Mouse (Mus musculus) right cerebral cortex, adult 2 months (tissue): Measurements from ENCODE around the gene 1110051M20Rik.
A peak's percentile ranks its signal among the peaks of the same experiment; 100 is the strongest.
"Not testable (repeated sequence)": the region's sequence is repeated elsewhere in the genome, so short reads cannot be mapped to it uniquely, and the experiment has no call there.

ENCODE experiments used
- DNase-seq, 2 experiments: peaks; one replicate each; pipeline ENCODE4 v3.0.0; 2021 to 2022; ENCODE audit warnings: low spot score in 2 of 2

1110051M20Rik gene

DNA sequence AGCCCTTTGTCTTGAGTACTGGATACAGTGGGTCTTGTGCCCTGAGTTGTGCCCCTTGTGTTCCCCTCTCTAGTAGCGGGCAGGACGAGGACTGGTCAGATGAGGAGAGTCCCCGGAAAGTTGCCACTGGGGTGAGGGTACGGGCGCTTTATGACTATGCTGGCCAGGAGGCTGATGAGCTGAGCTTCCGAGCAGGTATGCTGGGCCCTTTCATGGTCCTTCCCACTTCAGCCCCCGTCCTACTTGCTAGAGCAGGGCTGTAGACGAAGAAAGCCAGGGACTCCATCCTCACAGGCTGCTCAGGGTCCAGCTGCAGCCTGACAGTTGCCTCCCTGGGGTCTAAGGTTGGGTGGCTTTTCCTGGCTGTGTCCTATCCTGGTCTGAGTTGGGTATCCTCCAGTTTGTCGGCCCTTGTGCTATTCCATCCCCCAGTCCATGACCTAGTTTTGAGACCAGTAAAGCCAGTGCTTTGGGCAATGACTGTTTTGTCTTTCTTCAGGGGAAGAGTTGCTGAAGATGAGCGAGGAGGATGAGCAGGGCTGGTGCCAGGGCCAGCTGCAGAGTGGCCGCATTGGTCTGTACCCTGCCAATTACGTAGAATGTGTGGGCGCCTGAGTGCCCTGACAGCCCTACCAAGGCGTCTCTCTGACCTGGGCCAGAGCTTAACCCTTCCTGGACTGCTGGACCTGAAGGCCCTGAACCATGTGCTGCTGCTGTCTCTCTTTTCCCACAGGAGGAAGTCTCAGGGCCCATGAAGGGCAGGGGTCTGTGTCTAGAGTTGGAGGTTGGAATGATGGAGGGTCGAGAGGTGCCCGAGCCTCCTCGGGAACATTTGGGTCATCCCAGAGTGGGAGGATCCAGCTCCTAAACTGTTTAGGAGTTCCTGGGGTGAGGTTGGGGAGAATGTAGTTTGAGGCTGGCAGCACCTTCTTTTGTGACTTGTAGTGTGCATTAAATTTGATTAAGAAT is 180.5 kb downstream of the 1110051M20Rik start:
- no peak for DNase-seq

DNA sequence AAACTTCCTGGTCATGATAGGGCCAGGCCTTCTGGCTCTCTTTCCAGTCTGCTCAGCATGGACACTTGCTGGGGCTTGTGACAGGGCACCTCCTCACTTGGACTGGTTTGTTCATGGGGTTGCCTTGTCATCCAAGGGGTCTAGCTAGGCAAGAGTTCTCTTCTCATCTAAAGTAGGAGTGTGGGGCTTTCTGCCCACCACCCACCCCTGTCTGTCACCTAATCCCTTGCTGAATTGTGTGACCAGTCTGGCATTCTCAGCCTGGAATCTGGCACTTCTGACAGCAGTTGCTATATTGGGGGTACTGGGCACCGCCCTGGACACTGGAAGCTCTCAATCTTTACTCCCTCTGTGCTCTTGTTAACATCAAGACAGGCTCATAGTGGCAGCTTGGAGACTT is 185.0 kb downstream of the 1110051M20Rik start:
- no peak for DNase-seq

DNA sequence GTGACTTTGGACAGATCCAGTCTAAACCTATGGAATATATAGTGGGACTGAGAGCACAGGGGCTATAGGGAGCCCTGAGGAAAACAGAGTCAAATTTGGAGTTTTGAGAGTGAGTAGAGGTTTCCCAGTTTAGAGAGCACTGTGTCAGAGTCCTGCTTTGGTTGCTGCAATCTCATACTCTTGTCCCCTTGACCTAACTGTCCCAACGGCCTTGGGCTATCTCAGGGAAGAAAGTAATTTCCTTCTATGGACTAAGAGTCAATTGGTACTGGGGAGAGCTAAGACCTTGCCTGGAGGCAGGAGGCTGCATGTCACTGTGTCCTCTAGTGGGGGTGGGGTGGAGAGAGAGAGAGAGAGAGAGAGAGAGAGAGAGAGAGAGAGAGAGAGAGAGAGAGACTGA is 185.7 kb downstream of the 1110051M20Rik start:
- DNase-seq: no peak

DNA sequence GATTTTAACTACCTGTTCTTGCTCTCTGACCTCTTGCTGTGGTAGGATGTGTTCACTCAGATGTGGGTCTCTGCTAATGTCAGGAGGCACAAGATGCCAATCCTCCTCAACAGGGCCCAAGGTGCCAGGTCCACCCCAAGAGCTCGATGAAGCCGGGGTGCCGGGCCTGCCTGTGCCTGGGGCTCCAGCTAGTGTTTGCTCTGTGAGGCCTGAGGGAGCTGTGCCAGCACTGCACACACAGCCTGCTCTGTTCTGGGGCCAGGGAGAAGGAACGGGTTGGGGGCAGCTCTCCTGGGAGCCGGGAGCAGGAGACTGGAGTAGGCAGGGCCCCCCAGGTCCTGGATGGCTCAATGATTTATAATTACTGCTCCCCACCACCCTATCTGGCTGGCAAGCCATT is 186.4 kb downstream of the 1110051M20Rik start:
- peak in 1 of 2 experiments; percentile 52 for DNase-seq

DNA sequence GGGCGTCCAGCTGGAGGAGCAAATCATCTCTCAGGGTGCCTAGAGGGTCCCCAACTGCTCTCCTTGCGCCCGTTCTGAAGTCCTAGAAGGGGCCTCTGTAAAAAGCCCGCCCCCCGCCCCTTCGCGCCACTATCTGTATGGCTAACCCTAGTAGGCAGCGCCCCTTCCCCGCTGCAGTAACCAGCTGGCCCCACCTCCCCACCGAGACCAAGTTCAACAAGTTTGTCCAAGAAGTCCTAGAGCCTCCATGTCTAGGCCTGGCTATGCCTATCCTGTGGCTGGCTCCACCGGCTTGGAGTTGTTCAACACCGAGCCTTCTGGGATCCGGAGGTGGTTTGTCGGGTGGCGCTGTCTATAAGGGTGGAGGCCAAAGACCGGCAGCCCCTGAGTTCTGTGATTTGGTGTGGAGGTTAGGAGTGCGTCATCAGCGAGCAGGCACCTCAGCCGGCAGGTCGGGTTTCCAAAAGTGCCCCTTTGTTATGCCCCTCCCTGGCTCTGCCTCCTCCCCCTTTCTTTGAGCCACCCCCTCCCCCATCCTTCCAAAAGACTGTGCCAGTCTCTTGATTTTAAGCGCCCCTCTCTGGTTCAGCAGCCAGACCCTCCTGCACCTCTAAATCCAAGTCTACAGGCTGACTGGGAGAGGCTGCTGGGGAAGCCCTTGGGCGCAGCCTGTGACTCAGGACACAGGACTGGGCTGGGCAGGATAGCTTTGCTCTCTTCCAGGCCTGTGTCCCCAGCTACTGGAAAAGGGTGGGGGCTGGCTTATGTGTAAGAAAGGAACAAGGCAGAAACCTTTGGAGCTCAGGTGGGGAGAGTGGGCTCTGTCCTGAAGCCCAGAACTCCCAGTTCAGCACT is 187.2 kb downstream of the 1110051M20Rik start:
- DNase-seq: no peak

DNA sequence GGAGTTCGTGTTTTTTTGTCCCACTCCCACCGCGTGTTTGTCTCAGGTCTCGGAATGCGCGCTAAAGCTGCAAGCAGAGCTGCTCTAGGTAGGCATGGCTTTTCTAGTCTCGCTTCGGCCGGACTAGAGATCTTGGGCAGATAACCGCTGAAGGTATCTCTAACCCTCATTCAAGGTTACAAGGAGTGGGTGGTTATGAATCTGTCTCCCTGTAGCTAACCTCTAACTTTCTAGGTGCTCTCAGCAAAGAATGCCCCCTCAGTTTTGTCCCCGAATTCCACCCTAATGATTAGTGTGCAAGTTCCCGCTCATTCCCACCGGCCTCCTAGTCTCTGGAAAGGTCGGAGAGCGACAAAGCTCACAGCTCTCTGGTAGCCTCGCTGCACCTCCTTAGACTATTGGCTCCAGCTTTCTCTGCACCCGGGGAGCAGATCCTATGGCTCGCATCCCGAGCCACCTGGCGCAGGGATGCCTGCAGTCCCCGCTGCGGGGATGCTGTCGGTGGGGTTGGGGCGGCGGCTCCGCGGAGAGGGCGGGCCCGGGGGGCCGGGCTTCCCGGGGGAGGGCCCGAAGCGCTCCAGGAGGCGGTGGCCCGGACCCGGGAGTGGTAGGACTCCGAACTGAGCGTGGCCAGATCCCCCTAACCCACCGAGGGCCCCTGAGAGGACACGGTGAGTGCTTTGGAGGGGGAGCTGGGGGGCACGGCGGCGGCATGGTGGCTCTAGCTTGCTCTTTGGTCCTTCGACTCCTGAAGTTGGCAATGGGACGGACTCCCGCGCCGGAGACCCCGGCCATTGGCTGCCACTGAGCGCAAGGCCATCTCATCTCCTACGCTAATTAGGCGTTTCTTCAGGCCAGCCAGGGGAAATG is 188.0 kb downstream of the 1110051M20Rik start:
- peak; percentile 56 to 68 for DNase-seq

DNA sequence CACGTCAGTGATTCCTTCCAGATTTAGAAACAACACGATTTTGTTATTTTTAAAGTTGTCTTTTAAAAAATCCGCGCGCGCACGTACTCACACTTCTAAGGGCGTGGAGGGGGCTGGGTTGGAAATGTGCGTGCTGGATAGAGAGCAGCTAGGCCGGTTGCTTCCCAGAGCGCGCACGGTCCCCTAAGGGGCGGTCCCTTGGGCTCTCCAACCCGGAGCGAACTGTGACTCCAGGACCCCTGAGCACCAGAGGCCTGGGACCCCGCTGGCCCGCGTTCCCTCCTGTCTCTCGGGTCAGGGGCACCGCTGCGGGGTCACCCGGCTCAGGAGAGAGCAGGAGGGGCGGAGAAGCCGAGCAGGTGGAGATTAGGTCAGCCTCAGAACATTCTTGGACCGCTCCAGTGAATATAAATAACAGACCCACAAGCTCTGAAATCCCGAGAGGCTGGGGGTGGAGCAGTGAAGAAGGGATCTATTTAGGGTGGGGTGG is 188.8 kb downstream of the 1110051M20Rik start, which contains the start of gene Pacsin3:
Gene Pacsin3 (plus strand): TSS at position 294 of the 490 bp plus-strand sequence.
- DNase-seq: peak; percentile 46 to 53

DNA sequence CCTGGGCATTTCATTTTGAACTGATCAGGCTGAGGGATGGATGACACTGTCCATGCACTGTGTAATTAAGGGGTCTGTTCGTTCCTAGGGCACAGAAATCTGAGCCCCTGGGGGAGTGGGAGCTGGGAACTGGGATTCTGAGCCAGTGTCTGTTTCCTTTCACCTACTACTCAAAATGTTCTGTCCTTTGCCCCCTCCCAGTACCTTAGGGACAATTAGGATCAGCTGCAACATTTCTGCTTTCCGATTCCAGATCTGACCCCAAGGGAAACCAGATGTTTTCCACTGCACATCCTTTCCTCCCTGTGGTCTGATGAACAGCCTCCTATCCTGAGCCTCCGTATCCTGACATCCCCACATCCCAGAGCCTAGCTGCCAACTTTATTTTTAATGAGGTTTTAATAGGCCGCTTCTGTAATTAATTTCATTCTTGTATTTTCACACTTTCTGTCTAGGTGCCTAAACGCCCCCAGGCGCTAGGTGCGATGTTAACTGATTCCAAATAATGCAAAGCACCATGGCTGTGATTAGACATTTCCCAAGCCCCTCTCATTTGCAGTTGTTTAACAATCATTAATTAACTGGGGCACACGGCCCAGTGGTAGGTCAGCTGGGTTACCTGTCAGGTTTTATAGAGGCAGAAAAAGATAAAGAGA is 189.7 kb downstream of the 1110051M20Rik start:
- DNase-seq: no peak

DNA sequence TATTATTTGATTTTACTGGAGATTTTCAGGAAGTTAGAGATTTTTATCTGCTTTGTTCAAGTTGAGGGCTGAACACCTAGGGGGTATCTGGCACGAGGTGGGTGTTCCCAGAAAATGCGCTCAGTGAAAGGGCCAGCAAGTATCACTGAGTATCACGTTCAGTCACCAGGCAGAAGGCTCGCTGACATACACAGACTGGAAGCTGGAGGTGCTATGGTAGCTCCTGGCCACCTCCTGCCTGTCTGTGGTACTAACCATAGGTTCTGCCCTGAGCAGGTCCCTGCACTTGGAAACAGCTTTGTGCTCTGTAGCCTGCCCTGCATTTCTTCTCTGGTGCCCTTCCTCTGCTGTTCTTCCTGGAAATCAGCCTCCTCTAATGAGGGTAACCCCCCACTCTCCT is 192.0 kb downstream of the 1110051M20Rik start:
- DNase-seq: no peak

DNA sequence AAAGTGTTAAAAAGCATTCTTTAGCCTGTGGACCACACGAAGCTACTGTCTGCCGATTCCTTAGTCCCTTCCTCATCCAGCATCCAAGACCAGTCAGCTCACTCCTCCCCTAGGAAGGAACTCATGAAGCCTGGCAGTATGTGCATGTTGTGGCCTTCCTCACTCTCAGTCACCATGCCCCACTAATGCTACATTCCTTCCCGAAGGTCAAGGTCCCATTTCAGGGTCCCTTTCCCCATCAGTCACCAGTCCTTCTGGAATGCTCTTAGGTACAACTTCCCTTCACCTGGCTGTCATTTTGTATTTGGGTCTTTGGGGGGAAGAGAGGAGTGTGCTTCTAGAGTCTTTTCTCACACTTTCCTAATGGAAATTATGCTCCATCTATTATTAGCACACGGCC is 192.5 kb downstream of the 1110051M20Rik start:
- no peak for DNase-seq

DNA sequence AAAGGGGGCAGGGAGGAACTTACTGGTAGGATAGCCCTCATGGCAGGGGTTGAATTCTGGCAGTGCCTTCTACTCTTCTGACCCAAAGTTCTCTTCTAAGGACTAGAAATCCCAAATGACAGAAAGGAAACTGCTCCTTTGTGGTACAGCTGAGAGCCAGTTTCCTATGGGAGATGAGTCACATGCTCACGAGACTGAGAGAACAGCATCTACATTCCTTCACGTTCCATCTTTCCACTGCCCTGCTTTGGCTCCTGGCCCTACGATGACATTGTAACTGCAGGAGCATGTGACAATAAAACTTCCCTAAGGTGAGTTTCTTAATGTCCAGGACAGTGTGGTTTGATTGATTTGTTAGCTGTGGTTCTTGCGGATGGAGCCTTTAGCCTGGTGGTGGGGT is 196.1 kb downstream of the 1110051M20Rik start:
- no peak for DNase-seq

DNA sequence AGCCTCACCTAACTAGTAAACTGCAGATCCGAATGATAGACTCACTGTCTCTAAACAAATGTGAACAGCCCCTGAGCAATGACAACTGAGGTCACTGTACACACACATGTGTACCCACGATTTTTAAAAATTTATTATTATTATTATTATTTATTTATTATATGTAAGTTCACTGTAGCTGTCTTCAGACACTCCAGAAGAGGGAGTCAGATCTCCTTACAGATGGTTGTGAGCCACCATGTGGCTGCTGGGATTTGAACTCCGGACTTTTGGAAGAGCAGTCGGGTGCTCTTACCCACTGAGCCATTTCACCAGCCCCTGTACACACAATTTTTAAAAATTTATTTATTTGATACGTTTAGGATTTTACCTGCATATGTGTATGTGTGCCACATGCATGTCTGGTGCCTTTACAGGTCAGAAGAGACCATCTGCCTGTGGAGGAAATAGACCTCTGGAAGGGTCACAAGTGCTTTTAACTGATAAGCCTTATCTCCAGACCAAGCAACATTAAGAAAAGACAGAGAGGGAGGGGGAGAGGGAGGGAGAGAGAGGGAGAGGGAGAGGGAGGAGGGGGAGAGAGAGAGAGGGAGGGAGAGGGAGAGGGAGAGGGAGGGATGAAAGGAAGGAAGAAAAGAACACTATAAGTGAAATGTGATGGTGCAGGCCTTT is 199.8 kb downstream of the 1110051M20Rik start:
- no peak for DNase-seq

DNA sequence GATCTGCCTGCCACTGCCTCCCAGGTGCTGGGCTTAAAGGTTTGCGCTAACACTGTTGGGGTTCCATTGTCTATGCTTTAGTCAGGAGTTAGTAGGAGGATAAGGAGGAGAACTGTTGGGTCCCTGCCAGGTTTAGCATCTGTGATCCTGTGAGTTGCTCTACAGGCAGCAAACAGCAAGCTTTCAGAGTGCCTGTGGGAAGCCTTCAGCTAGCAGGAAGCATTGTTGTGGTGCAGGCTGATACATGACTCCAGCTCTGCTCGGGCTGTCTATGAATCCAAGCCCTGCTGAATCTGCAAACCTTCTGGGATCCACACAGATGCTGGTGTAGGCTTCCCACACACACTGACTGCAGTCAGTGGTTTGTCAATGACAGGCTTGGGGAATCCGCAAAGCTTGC is 201.1 kb downstream of the 1110051M20Rik start:
- DNase-seq: peak; percentile 80 to 83

DNA sequence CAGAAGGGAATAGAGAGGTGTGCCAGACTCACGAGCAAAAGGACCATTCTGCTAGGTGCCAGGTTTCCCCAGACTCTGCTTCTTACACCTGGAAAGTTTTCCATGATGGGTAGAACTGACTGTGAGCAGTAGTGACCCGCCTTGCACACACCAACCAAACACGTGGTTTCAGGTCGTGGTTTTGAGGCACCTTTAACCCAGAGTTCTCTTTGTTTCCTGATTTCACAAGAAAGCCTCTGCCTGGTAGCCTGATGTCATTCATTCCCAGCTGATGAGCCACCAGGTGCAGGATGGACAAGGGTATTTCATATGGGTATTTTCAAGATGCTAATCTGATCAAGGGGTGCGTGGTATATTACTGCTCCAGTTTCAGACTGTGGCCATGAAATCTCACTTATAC is 202.0 kb downstream of the 1110051M20Rik start:
- DNase-seq: no peak

DNA sequence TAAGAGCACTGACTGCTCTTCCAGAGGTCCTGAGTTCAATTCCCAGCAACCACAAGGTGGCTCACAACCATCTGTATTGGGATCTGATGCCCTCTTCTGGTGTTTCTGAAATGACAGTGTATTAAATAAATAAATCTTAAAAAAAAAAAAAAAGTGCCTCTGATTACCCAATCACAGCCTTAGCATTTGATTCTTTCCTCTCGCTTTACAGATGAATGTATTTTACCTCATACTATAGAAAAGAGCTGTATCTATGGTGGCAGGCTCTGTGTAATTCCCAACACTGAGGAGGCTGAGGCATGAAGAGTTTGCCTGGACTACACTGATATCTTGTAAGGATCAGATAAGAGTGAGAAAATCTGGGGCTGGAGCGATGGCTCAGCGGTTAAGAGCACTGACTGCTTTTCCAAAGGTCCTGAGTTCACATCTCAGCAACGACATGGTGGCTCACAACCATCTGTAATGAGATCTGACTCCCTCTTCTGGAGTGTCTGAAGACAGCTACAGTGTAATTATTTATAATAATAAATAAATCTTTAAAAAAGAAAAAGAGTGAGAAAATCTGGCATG is 206.9 kb downstream of the 1110051M20Rik start:
- DNase-seq: not testable (repeated sequence)

DNA sequence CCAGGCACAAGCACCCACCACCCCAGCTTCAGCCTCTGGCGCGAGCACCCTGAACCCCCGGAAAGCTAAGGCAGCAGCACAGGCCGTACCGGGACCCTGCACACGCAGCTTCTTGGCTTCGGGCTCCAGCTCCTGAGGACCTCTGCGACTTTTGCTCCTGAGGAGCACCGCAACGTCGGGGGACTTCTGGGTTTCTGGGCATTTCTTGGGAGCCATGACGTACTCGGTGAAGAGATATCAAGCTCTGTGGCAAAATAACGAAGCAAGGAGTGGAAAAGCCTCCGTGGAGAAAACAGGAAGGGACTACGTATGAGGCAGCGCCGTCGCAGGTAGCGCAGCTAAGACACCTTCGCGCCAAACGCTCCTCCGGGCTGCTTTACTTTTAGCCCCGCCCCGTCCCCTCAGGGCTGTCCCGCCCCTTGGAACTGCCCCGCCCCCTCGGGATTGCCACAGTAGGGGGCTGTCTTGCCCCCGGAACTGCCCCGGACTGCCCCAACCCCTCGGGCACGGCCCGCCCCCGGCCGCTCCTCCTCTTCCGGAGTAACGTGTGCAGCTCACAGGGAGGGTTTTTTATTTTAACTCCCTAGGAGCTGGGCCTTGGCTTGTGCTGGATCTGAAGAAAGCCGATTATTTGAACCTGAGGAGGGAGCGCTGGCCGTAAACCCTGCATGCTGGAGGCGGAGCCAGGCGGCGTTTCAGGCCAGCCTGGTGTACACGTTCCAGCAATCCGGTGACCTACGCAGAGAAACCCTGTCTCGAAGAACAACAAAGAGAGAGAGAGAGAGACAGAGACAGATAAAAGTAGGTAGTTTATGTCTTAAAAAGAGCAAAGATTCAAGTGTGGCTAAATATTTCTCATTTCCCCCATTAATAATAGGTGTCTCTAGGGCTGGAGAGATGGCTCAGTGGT is 207.6 kb downstream of the 1110051M20Rik start, which contains the start of gene Ddb2:
Gene Ddb2 (minus strand): TSS at position 382 of the 910 bp plus-strand sequence.
- peak; percentile 80 to 84 for DNase-seq

DNA sequence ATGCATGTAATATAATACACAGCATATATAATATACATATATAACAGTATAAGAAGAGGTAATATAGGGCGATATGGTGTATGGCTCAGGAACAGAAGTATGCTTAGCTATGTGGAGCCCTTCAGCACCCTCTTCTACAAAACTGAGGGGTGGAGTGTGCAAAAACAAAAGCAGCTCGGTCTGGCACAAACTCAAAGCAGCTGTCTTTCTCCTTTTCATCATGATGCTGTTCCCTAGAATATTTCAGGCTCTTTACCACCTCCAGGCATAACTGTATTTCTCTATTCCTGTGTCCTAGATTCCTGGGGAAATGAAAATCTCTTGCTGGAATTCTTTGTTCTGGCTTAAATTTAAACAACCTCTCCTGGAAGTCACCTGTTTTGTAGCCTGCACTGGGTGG is 214.8 kb downstream of the 1110051M20Rik start:
- peak; percentile 47 to 52 for DNase-seq
